ENCODE assay signal across 8 mouse cellular contexts in the genomic region with DNA sequence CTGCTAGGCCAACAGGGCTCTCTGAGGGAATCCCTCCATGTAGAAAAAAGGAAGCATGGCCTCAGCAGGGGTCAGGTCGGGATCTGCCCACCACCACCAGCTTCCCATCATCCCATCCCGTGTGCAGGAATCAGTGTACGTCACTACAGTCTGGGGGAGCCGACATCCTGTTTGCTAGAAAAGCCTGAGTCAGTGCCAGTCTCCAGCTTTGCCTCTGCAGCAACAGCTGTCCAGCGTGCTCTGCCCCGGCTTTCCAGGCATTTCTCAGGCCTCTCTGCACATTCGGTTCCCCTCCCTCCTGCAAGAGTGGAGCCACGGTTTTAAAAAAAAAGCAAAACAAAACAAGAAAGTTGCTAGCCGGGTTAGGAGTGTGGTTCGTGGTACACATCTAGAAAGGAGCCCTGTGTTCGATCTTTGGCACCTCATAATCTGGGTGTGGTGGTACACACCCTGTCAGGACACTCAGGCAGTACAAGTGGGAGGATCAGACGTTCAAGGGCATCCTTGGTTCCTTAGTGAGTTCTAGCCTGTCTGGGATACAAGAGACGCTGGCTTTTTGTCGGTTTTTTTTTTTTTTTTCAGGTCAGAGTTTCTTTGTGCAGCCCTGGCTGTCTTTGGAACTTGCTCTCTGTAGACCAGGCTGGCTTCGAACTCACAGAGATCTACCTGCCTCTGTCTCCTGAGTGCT. TPM values are rescaled to one million over a fixed set of nuclear protein-coding genes. Genes with fewer than 3 reads are reported as not detected.
DNase-seq lines count a peak whose midpoint lies in the region; ATAC-seq and TF ChIP-seq lines count a peak whose summit lies in the region.

No protein-coding gene starts in this region.

- intact Hi-C loops in heart, adult 2 months (cut with DNase I), result no loop called here
- intact Hi-C loops in left cerebral cortex, adult 2 months (cut with DNase I), result no loop called here

- TF ChIP-seq POLR2A in ES-Bruce4 (IDR thresholded peaks at IDR 0.05; ENCODE audit: insufficient read depth, low read length), result no peak
- TF ChIP-seq POLR2A in heart, adult 2 months (IDR thresholded peaks at IDR 0.05; ENCODE audit: insufficient read depth, low read depth, low read length), result peak; percentile 44; the same call in 1 of the 2 replicates

- peaks cover 12% of the 10 kb centered on the region for H3K4me1 ChIP-seq in ES-Bruce4 (ENCODE audit: control insufficient read depth, insufficient read depth, low read length)
- H3K4me1 ChIP-seq in heart, adult 2 months (ENCODE audit: control insufficient read depth, insufficient read depth, low read length), result peaks cover 25% of the 10 kb centered on the region
- H3K4me1 ChIP-seq in neural tube, embryonic 15.5 days, result peaks cover 29% of the 10 kb centered on the region

- TF ChIP-seq EP300 in ES-Bruce4 (IDR thresholded peaks at IDR 0.05; ENCODE audit: insufficient read depth, low read depth, low read length), result no peak
- no peak for TF ChIP-seq EP300 in heart, adult 2 months (IDR thresholded peaks at IDR 0.05; ENCODE audit: insufficient read depth, low read depth, low read length)

- no peaks in the 10 kb centered on the region for H3K27me3 ChIP-seq in ES-Bruce4 (ENCODE audit: control insufficient read depth, insufficient read depth, low read length, poor library complexity, severe bottlenecking)
- H3K27me3 ChIP-seq in heart, adult 2 months (ENCODE audit: control insufficient read depth, insufficient read depth, low read length), result no peaks in the 10 kb centered on the region
- no peaks in the 10 kb centered on the region for H3K27me3 ChIP-seq in neural tube, embryonic 15.5 days (replicated peaks)

- H3K9ac ChIP-seq in ES-Bruce4 (ENCODE audit: low read depth, poor library complexity, severe bottlenecking), result no peak overlapping the region
- no peak overlapping the region for H3K9ac ChIP-seq in heart, adult 2 months (ENCODE audit: low read depth, low read length)
- no peak overlapping the region for H3K9ac ChIP-seq in neural tube, embryonic 15.5 days (replicated peaks)

- no peaks in the 10 kb centered on the region for H3K9me3 ChIP-seq in ES-Bruce4 (replicated peaks; ENCODE audit: control insufficient read depth, insufficient read depth, low read length, poor library complexity, severe bottlenecking)
- no peaks in the 10 kb centered on the region for H3K9me3 ChIP-seq in neural tube, embryonic 15.5 days (replicated peaks)

- H3K36me3 ChIP-seq in ES-Bruce4 (ENCODE audit: control insufficient read depth, insufficient read depth, low read length, poor library complexity, severe bottlenecking), result no peaks in the 10 kb centered on the region
- no peaks in the 10 kb centered on the region for H3K36me3 ChIP-seq in heart, adult 2 months (ENCODE audit: control insufficient read depth, insufficient read depth, low read length)
- no peaks in the 10 kb centered on the region for H3K36me3 ChIP-seq in neural tube, embryonic 15.5 days

- no peak overlapping the region for H3K4me2 ChIP-seq in neural tube, embryonic 15.5 days

- H3K4me3 ChIP-seq in ES-Bruce4 (ENCODE audit: low read depth, low read length), result no peak overlapping the region
- no peak overlapping the region for H3K4me3 ChIP-seq in heart, adult 2 months
- H3K4me3 ChIP-seq in neural tube, embryonic 15.5 days (replicated peaks), result no peak overlapping the region
- no peak overlapping the region for H3K4me3 ChIP-seq in left cerebral cortex, adult 2 months

- H3K79me2 ChIP-seq in heart, adult 2 months (replicated peaks; ENCODE audit: control insufficient read depth, insufficient read depth, low read length), result no peaks in the 10 kb centered on the region

- peak; percentile 64 for DNase-seq in adrenal gland, postnatal 14 days
- DNase-seq in adrenal gland, postnatal 4 days (ENCODE audit: low spot score in 2 of 2), result no peak
- peak; percentile 66 to 73 for DNase-seq in heart, adult 2 months
- DNase-seq in kidney, postnatal 14 days, result peak; percentile 80
- no peak for DNase-seq in left cerebral cortex, adult 2 months (ENCODE audit: extremely low spot score in 1 of 2, low spot score in 2 of 2)

- no peak for TF ChIP-seq CTCF in ES-Bruce4 (IDR thresholded peaks at IDR 0.05; ENCODE audit: low read depth, low read length)
- TF ChIP-seq CTCF in heart, adult 2 months (IDR thresholded peaks at IDR 0.05), result no peak
- TF ChIP-seq CTCF in left cerebral cortex, adult 2 months (IDR thresholded peaks at IDR 0.05), result no peak

- ATAC-seq in neural tube, embryonic 15.5 days (ENCODE audit: low FRiP score), result no peak
- ATAC-seq in inflammation-experienced regulatory T-cells, adult 6 months, result no peak

- peak overlapping the region; percentile 44 for H3K27ac ChIP-seq in ES-Bruce4 (ENCODE audit: insufficient read depth, low read length)
- peak overlapping the region; percentile 77 for H3K27ac ChIP-seq in heart, adult 2 months
- H3K27ac ChIP-seq in neural tube, embryonic 15.5 days (replicated peaks), result peak overlapping the region; percentile 86; the same call in 1 of the 2 replicates
- H3K27ac ChIP-seq in left cerebral cortex, adult 2 months, result no peak overlapping the region; the same call in 1 of the 2 replicates

- WGBS in heart, adult 2 months, result 31% methylated on average over 15 of the region's 15 CpGs
- WGBS in neural tube, embryonic 15.5 days, result 56% methylated on average over 15 of the region's 15 CpGs

RNA-seq across cellular contexts. Expression of a gene that starts 32.0 kb away (rescaled TPM):
- 70.5 and 103 TPM in 2 replicates for total RNA-seq in adrenal gland, postnatal 14 days (2021)
- 10 to 100 TPM; 59.7 to 80.6 TPM for total RNA-seq in adrenal gland, postnatal 4 days (2021)
- 172 and 176 TPM in 2 replicates for polyA plus RNA-seq in ES-Bruce4 (2011; ENCODE audit: insufficient read depth, insufficient read length, low read depth, missing spikeins)
- 100 to 1,000 TPM in 1 of 2 experiments, 10 to 100 TPM in 1; 70.7 to 219 TPM for total RNA-seq in heart, adult 2 months (2021)
- 48.0 and 55.5 TPM in 2 replicates for polyA plus RNA-seq in heart, adult 2 months (2012; rRNA removed)
- 80.8 and 91.6 TPM in 2 replicates for polyA plus RNA-seq in neural tube, embryonic 15.5 days (2015; fragmentation: Nextera tagmentation; extraction: Ambion mirVana)
- 10 to 100 TPM; 46.9 to 71.1 TPM for total RNA-seq in left cerebral cortex, adult 2 months (2021)
- 10 to 100 TPM; 11.5 to 25.9 (median 14.4) TPM for polyA plus RNA-seq in inflammation-experienced regulatory T-cells, adult 6 months (2017; shearing (Covaris generic))

RNA-seq across cellular contexts. Expression of a gene that starts 40.3 kb away (rescaled TPM):
- 49.5 and 50.6 TPM in 2 replicates for total RNA-seq in adrenal gland, postnatal 14 days (2021)
- total RNA-seq in adrenal gland, postnatal 4 days (2021), result 10 to 100 TPM; 63.9 to 66.3 TPM
- 29.3 and 29.6 TPM in 2 replicates for polyA plus RNA-seq in ES-Bruce4 (2011; ENCODE audit: insufficient read depth, insufficient read length, low read depth, missing spikeins)
- total RNA-seq in heart, adult 2 months (2021), result 10 to 100 TPM; 36.8 to 45.4 TPM
- polyA plus RNA-seq in heart, adult 2 months (2012; rRNA removed), result 32.9 and 39.2 TPM in 2 replicates
- 17.2 and 20.6 TPM in 2 replicates for polyA plus RNA-seq in neural tube, embryonic 15.5 days (2015; fragmentation: Nextera tagmentation; extraction: Ambion mirVana)
- total RNA-seq in left cerebral cortex, adult 2 months (2021), result 10 to 100 TPM; 50.6 to 52.2 TPM
- polyA plus RNA-seq in inflammation-experienced regulatory T-cells, adult 6 months (2017; shearing (Covaris generic)), result 10 to 100 TPM; 15.7 to 18.1 (median 17.4) TPM

Comparison
In these comparisons a context has a peak if more than half of its experiments do, and no peak if none do; other contexts are left out.
1. DNase-seq: peak in adrenal gland, postnatal 14 days (single experiment), heart, adult 2 months (2 of 2) and kidney, postnatal 14 days (single experiment); none in adrenal gland, postnatal 4 days (0 of 2) and left cerebral cortex, adult 2 months (0 of 2).